Mouse (Mus musculus): ENCODE results near the gene Mief1.

Gene Mief1

GRCm38 (mm10) chr15:80228071-80228800 lies 5.6 kb upstream of the Mief1 start:
- DNase-seq (ENCODE audit: low spot score): no peak

DNA sequence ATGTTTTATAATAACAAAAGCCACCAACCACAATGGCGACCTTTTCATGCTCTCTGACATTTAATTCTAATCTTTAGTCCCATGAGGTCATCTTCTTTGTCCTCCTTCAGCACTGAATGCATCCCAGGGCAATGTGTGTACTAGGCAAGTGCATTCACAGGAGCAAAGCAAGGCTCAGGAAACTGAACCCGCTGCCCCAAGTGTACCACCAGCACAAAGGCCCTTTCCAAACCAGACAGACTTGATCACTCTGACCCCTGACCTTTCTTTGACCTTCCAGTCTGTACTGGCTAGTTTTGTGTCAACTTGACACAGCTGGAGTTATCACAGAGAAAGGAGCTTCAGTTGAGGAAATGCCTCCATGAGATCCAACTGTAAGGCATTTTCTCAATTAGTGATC lies 1.5 kb upstream of the Mief1 start:
- DNase-seq (ENCODE audit: low spot score): no peak

DNA sequence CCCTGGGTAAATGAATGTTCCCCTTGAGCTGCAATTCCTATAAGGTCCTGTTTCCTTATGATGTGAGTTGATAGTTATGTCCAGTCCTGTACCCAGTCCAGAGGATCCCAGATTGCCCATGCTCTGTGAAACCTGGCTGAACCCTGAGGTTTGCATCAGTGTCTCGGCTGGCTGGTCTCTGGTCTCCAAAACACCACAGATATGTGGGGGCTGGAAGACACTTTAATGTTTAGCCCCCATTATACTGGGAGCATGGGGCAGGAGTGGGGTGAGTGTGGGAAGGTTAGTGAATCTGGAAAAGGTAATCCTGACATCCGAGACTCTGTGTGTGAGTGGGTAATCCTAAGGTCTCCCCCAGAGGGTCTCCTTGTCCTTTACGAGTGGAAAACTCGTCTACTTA lies 765 bp upstream of the Mief1 start:
- no peak for DNase-seq (ENCODE audit: low spot score)

DNA sequence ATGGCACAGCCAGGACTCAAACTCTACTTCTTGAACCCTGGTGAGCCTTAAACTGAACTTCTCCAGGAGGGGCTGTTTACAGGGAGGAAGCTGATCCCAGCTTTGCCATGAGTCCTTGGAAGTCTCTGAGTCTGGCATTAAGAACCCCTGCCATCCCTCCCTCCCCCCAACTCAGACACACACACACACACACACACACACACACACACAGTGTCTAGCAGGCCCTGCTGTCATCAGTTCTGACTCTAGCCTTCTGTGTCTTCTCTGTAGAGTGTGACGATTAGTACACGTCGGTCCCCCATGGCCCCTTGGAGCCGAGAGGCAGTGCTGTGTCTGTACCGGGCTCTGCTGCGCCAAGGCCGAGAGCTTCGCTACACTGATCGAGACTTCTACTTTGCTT lies 1.7 kb downstream of the Mief1 start, which contains the start of gene AC140267.1:
Gene AC140267.1, plus strand, starts transcription at position 301 of the 400 bp plus-strand sequence.
- no peak for DNase-seq (ENCODE audit: low spot score)

DNA sequence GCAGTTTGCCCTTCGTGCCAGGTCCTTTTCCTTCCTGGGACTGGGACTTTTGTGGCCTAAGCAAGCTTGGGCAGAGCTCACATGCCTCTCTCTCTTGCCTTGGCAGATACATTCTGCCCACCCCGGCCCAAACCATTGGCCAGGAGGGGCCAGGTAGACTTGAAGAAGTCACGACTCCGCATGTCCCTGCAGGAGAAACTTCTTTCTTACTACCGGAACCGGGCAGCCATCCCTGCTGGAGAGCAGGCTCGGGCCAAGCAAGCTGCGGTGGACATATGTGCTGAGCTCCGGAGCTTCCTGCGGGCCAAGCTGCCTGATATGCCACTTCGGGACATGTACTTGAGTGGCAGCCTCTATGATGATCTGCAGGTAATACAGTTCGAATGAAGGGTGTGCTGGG lies 14.3 kb downstream of the Mief1 start:
- DNase-seq (ENCODE audit: low spot score): no peak

DNA sequence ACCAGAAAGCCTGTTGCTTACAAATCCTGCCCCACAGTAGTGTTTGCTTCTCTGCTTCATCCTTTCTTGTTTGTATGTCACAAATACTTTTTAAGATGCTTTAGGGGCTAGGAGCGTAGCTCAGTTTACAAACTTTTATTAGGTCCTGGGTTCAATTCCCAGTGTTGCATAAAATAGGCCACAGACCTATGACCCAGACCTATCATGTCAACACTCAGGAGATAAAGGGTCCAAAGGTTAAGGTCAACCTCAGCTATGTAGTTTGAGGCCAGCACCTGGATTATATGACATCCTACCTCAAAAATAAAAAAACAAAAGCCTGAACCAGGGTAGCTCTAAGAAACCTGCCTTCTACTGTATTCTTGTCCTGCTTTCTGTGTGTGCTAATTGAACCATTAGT lies 14.8 kb downstream of the Mief1 start:
- DNase-seq (ENCODE audit: low spot score): no peak

- DNase-seq (ENCODE audit: low spot score): no peak
Measured at GRCm38 (mm10) chr15:80249672-80250071, 15.9 kb downstream of the Mief1 start.

GRCm38 (mm10) chr15:80250586-80250985 lies 16.8 kb downstream of the Mief1 start:
- DNase-seq (ENCODE audit: low spot score): no peak

DNA sequence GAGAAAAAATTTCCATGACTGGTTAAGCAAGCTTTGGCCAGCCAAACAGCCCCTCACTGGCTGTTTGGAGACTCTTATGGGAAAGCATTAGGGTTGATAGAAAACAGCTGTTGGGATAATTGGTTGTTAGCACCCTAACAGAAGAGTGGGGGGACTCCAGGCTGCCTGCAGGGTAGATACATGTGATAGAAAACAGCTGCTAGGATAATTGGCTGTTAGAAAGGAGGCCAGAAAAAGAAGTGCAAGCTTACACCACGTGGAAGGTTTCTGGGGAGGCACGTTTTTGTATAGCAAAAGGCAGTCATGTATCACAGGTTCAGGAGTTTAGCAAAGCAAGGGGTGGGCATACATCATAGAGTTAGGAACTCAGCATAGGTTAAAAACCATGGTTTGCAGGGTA lies 19.7 kb downstream of the Mief1 start:
- no peak for DNase-seq (ENCODE audit: low spot score)

GRCm38 (mm10) chr15:80254207-80254606 lies 20.4 kb downstream of the Mief1 start:
- DNase-seq (ENCODE audit: low spot score): no peak

GRCm38 (mm10) chr15:80254847-80255645 lies 21.2 kb downstream of the Mief1 start, which contains the start of gene Atf4:
Gene Atf4 (plus strand): TSS chr15:80255184.
- peak; percentile 97 for DNase-seq (ENCODE audit: low spot score)

GRCm38 (mm10) chr15:80255646-80256121 lies 21.9 kb downstream of the Mief1 start:
- no peak for DNase-seq (ENCODE audit: low spot score)

- no peak for DNase-seq (ENCODE audit: low spot score)
Measured at GRCm38 (mm10) chr15:80256242-80256641, 22.4 kb downstream of the Mief1 start.

DNA sequence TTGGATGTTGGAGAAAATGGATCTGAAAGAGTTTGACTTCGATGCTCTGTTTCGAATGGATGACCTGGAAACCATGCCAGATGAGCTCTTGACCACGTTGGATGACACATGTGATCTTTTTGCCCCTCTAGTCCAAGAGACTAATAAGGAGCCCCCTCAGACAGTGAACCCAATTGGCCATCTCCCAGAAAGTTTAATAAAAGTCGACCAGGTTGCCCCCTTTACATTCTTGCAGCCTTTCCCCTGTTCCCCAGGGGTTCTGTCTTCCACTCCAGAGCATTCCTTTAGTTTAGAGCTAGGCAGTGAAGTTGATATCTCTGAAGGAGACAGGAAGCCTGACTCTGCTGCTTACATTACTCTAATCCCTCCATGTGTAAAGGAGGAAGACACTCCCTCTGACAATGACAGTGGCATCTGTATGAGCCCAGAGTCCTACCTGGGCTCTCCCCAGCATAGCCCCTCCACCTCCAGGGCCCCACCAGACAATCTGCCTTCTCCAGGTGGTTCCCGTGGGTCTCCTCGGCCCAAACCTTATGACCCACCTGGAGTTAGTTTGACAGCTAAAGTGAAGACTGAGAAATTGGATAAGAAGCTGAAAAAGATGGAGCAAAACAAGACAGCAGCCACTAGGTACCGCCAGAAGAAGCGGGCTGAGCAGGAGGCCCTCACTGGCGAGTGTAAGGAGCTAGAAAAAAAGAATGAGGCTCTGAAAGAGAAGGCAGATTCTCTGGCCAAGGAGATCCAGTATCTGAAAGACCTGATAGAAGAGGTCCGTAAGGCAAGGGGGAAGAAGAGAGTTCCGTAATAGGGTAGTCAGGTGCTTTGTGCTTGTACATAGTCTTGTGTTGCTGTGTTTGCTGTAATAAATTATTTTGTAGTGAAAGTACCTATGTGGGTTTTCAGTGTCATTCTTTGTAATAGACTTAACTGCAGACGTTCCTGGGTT lies 23.1 kb downstream of the Mief1 start:
- DNase-seq (ENCODE audit: low spot score): no peak

GRCm38 (mm10) chr15:80257602-80258239 lies 23.9 kb downstream of the Mief1 start:
- DNase-seq (ENCODE audit: low spot score): no peak

GRCm38 (mm10) chr15:80258240-80259170 lies 24.7 kb downstream of the Mief1 start:
- no peak for DNase-seq (ENCODE audit: low spot score)

- no peak for DNase-seq (ENCODE audit: low spot score)
Measured at GRCm38 (mm10) chr15:80259406-80260045, 25.7 kb downstream of the Mief1 start.

GRCm38 (mm10) chr15:80260677-80261076 lies 26.9 kb downstream of the Mief1 start:
- DNase-seq (ENCODE audit: low spot score): no peak

- DNase-seq (ENCODE audit: low spot score): no peak
Measured at GRCm38 (mm10) chr15:80261100-80261499, 27.3 kb downstream of the Mief1 start.
